Mouse (Mus musculus) adrenal gland, postnatal 4 days (tissue): Measurements from ENCODE around the gene Mas1. TPM values are rescaled to one million over a fixed set of nuclear protein-coding genes. Genes with fewer than 3 reads are reported as not detected.
A peak's percentile ranks its signal among the peaks of the same experiment; 100 is the strongest.

Source experiments
- DNase-seq, 2 experiments: peaks; one replicate each; pipeline ENCODE4 v3.0.0; 2021 to 2022; ENCODE audit warnings: low spot score in 2 of 2, mixed read lengths in 2 of 2
- total RNA-seq, 2 experiments: library from RNA; stranded (reverse); gene quantifications; 2 replicates each; pipeline ENCODE4 v1.2.3; 2021

The Mas1 gene
- total RNA-seq, 2 experiments from 2014 or later = not detected

- DNase-seq = no peak
These were observed 35.3 kb downstream of the Mas1 start for GRCm38 (mm10) chr17:12832657-12833056.

GRCm38 (mm10) chr17:12832231-12832630 is 35.7 kb downstream of the Mas1 start:
- peak in 1 of 2 experiments; percentile 24 for DNase-seq

GRCm38 (mm10) chr17:12830351-12830750 is 37.6 kb downstream of the Mas1 start:
- no peak for DNase-seq

GRCm38 (mm10) chr17:12815885-12816284 is 52.1 kb downstream of the Mas1 start:
- no peak for DNase-seq

GRCm38 (mm10) chr17:12814502-12814901 is 53.4 kb downstream of the Mas1 start:
- DNase-seq = no peak

- DNase-seq = no peak
These were observed 57.0 kb downstream of the Mas1 start for GRCm38 (mm10) chr17:12810973-12811303.

GRCm38 (mm10) chr17:12810103-12810972 is 57.6 kb downstream of the Mas1 start:
- peak; percentile 27 to 51 for DNase-seq

GRCm38 (mm10) chr17:12808851-12809250 is 59.1 kb downstream of the Mas1 start:
- no peak for DNase-seq

GRCm38 (mm10) chr17:12804584-12805445 is 63.1 kb downstream of the Mas1 start:
- DNase-seq = no peak

GRCm38 (mm10) chr17:12801861-12802540 is 65.9 kb downstream of the Mas1 start:
- no peak for DNase-seq

- DNase-seq = no peak
These were observed 68.3 kb downstream of the Mas1 start for GRCm38 (mm10) chr17:12799368-12800275.

GRCm38 (mm10) chr17:12798571-12798970 is 69.4 kb downstream of the Mas1 start:
- DNase-seq = no peak

GRCm38 (mm10) chr17:12797427-12798029 is 70.4 kb downstream of the Mas1 start:
- no peak for DNase-seq

GRCm38 (mm10) chr17:12796633-12797032 is 71.3 kb downstream of the Mas1 start:
- DNase-seq = no peak

GRCm38 (mm10) chr17:12793660-12794406 is 74.1 kb downstream of the Mas1 start:
- peak in 1 of 2 experiments; percentile 27 for DNase-seq

- no peak for DNase-seq
These were observed 75.3 kb downstream of the Mas1 start for GRCm38 (mm10) chr17:12792422-12793206.

GRCm38 (mm10) chr17:12791420-12791819 is 76.5 kb downstream of the Mas1 start:
- DNase-seq = no peak

GRCm38 (mm10) chr17:12791079-12791406 is 76.9 kb downstream of the Mas1 start:
- DNase-seq = no peak
